Mouse (Mus musculus) heart, adult 2 months (tissue): Measurements from ENCODE around the gene Plekhm2.

Experiments used
- CTCF ChIP-seq: fragments of 200-600 bp; IDR thresholded peaks from 2 replicates; pipeline ENCODE4 v1.8.1; 2022; ENCODE audit warnings: antibody characterized with exemption, mild to moderate bottlenecking, moderate library complexity
- EP300 ChIP-seq: fragments of 200-500 bp; IDR thresholded peaks from 2 replicates; pipeline ENCODE4 v1.6.1; 2011; ENCODE audit warnings: low read depth, low read length, control low read depth; ENCODE audit not compliant: insufficient read depth

GRCm38 (mm10) chr4:141708005-141708404, 43.3 kb upstream of the Plekhm2 start:
- TF ChIP-seq CTCF: no peak
- no peak for TF ChIP-seq EP300
